Mouse (Mus musculus) stomach, postnatal 0 days (tissue): ENCODE results near the gene Abca3. TPM values are rescaled to one million over a fixed set of nuclear protein-coding genes. Genes with fewer than 3 reads are reported as not detected.

ENCODE experiments used
- ATAC-seq: fragments of 200-750 bp; cut with Nextera tagmentation; 2 replicates; pipeline ENCODE4 v1.8.0; 2017; ENCODE audit not compliant: low FRiP score, low TSS enrichment
- DNase-seq: peaks from one replicate; pipeline ENCODE4 v3.0.0-alpha.2; 2016; ENCODE audit warnings: low spot score
- H3K27ac ChIP-seq: fragments of 300-500 bp; sonication (generic); replicated peaks from 2 replicates; pipeline ENCODE4 v1.5.1; 2014; ENCODE audit warnings: mild to moderate bottlenecking, control low read depth
- H3K27me3 ChIP-seq: fragments of 300-500 bp; sonication (generic); 2 replicates; pipeline ENCODE4 v1.6.1; 2014; ENCODE audit warnings: low read length; ENCODE audit not compliant: control insufficient read depth, insufficient read depth
- H3K36me3 ChIP-seq: fragments of 300-500 bp; sonication (generic); 2 replicates; pipeline ENCODE4 v1.6.1; 2014; ENCODE audit warnings: low read length, mixed read lengths; ENCODE audit not compliant: control insufficient read depth, insufficient read depth
- H3K4me1 ChIP-seq: fragments of 300-500 bp; sonication (generic); replicated peaks from 2 replicates; pipeline ENCODE4 v1.6.1; 2014; ENCODE audit warnings: antibody characterized with exemption; ENCODE audit not compliant: control insufficient read depth, insufficient read depth
- H3K4me2 ChIP-seq: fragments of 300-500 bp; sonication (generic); replicated peaks from 2 replicates; pipeline ENCODE4 v1.6.1; 2014; ENCODE audit warnings: low read depth, mild to moderate bottlenecking, control low read depth, moderate library complexity
- H3K4me3 ChIP-seq: fragments of 300-500 bp; sonication (generic); 2 replicates; pipeline ENCODE4 v1.5.1; 2014; ENCODE audit warnings: low read depth, low read length, control low read depth
- H3K9ac ChIP-seq: fragments of 300-500 bp; sonication (generic); 2 replicates; pipeline ENCODE4 v1.6.1; 2014; ENCODE audit warnings: mild to moderate bottlenecking, low read length, control low read depth, mixed read lengths
- H3K9me3 ChIP-seq: fragments of 300-500 bp; sonication (generic); 2 replicates; pipeline ENCODE4 v1.6.1; 2016; ENCODE audit warnings: low read length; ENCODE audit not compliant: control insufficient read depth
- CTCF ChIP-seq: IDR thresholded peaks from 2 replicates; pipeline ENCODE4 v1.5.1; 2016; ENCODE audit warnings: antibody characterized with exemption, low read depth, mild to moderate bottlenecking, moderate library complexity
- EP300 ChIP-seq: optimal IDR thresholded peaks from 2 replicates; pipeline ENCODE3; 2016; ENCODE audit warnings: antibody characterized with exemption
- WGBS: fragments of 180-500 bp; shearing (Covaris S2); extraction: QIAGEN DNeasy Blood & Tissue Kit; methylation state at CpG from one replicate; pipeline ENCODE4 v1.1.7; 2014; 5-methylcytosine and 5-hydroxymethylcytosine counted together
- polyA plus RNA-seq: library from polyadenylated mRNA; unstranded; fragments of >200 nt; fragmentation: Nextera tagmentation; extraction: Ambion mirVana; gene quantifications from 2 replicates; pipeline ENCODE4 v1.2.1, GENCODE M21; 2015

Gene Abca3
- polyA plus RNA-seq, 1 experiment from 2014 or later: 9.2 TPM

DNA sequence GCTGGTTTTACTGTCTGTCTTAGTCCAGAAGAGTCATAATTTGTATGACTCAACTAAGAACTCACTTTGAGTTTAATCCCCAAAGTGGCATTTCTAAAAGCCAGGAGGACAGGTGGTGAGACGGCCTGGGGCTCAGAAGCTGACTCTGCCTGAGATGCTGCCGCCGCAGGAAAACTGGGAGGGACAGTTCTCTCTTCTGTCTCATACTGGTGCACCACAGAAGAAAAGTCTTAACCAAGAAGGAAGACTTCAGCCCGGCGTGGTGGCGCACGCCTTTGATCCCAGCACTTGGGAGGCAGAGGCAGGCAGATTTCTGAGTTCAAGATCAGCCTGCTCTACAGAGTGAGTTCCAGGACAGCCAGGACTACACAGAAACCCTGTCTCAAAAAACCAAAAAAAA lies 74.2 kb downstream of the Abca3 start:
- Histone ChIP-seq H3K4me3 (no peak overlapping the region), H3K4me1 (no peaks in the 10 kb centered on the region; the same call in 1 of the 2 replicates), H3K9ac (no peak overlapping the region), H3K27ac (peak overlapping the region; percentile 58; the same call in 1 of the 2 replicates), H3K27me3 (no peaks in the 10 kb centered on the region), H3K9me3 (no peaks in the 10 kb centered on the region), H3K4me2 (no peak overlapping the region), H3K36me3 (peaks cover 23% of the 10 kb centered on the region)
- TF ChIP-seq CTCF: no peak
- no peak for TF ChIP-seq EP300
- DNase-seq: no peak
- 80% methylated on average over 7 of the region's 7 CpGs for WGBS
- no peak for ATAC-seq

- ATAC-seq (peak; percentile 97), DNase-seq (peak; percentile 98)
- no peak for TF ChIP-seq EP300
- no peak for TF ChIP-seq CTCF
- Histone ChIP-seq H3K4me2 (peak within 1 kb of the TSS; percentile 66), H3K9me3 (no peaks in the 10 kb centered on the region), H3K4me1 (no peaks in the 10 kb centered on the region; the same call in 1 of the 2 replicates), H3K4me3 (peak within 1 kb of the TSS; percentile 66), H3K36me3 (peaks cover 22% of the 10 kb centered on the region), H3K27ac (peak within 1 kb of the TSS; percentile 98), H3K9ac (peak within 1 kb of the TSS; percentile 90), H3K27me3 (no peaks in the 10 kb centered on the region)
- WGBS: 0% methylated on average over 43 of the region's 48 CpGs
Measured at GRCm38 (mm10) chr17:24426471-24427169, 74.9 kb downstream of the Abca3 start, which contains the start of gene Eci1. Gene Eci1, plus strand, starts transcription at chr17:24426641.

DNA sequence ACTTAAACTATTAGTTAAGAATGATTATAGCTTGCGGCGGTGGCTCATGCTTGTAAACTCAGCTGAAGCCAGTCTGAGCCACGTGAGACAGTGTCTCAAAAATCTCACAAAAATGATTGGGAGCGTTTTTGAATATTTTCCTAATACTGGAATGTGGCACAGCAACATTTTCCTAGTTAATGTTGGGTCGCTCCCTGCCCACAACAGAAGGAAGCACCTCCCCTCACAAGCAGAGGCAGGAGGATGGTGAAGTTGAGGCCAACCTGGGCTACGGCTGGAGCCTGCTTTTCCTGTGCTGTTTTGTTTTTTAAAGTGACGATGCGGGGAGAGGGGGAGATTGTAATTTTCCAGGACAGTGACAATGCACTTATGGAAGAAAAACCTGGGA lies 75.4 kb downstream of the Abca3 start:
- H3K4me2 ChIP-seq: peak overlapping the region; percentile 66
- H3K4me1 ChIP-seq: no peaks in the 10 kb centered on the region; the same call in 1 of the 2 replicates
- H3K9ac ChIP-seq: peak overlapping the region; percentile 90
- ATAC-seq (no peak), DNase-seq (peak; percentile 31)
- no peaks in the 10 kb centered on the region for H3K27me3 ChIP-seq
- TF ChIP-seq CTCF (no peak), EP300 (no peak)
- H3K9me3 ChIP-seq: no peaks in the 10 kb centered on the region
- H3K36me3 ChIP-seq: peaks cover 17% of the 10 kb centered on the region
- peak overlapping the region; percentile 66 for H3K4me3 ChIP-seq
- under 1% methylated on average over 8 of the region's 8 CpGs for WGBS
- H3K27ac ChIP-seq: peak overlapping the region; percentile 98

DNA sequence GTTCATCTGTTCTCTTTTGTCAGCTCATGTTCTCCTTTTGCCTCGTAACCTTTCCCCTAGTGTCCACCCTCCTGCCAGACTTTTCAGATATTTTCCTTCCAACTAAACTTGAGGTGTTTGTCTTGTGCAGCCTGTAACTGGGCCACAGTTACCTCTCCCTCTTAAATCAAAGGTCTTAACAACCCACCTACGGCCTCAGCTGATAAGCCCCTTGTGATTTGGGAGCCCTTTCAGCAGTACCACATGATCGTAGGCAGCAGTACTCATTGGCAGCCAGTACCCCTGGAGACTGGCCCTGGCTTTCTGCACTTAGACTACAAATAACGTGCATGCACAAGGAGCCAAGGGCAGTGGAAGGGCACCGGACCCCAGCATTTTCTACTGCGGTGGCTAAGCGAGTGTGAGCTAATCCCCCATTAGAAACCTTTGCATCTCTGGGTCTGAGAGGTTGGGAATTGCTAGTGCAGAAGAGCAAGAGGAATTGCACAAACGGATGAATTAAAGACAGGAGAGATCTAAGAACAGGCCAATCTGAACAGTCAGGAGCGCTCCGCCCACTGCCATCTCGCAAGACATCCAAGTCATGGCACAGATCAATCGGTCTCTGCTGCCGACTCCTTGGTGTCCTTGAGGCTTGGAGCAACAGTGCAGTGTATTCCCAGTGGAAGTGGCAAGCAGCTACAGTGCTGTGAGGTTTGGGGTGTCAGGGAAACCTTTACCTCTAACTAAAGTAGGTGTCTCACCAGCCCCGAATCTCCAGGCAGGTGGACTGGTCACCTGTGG lies 77.6 kb downstream of the Abca3 start:
- H3K4me3 ChIP-seq: no peak overlapping the region
- peak overlapping the region; percentile 27; the same call in 1 of the 2 replicates for H3K9ac ChIP-seq
- H3K4me1 ChIP-seq: no peaks in the 10 kb centered on the region; the same call in 1 of the 2 replicates
- ATAC-seq (peak; percentile 65), DNase-seq (peak; percentile 70)
- TF ChIP-seq CTCF (no peak), EP300 (no peak)
- H3K9me3 ChIP-seq: no peaks in the 10 kb centered on the region
- peak overlapping the region; percentile 17; the same call in 1 of the 2 replicates for H3K4me2 ChIP-seq
- H3K36me3 ChIP-seq: peaks cover 5% of the 10 kb centered on the region
- H3K27me3 ChIP-seq: no peaks in the 10 kb centered on the region
- peak overlapping the region; percentile 77 for H3K27ac ChIP-seq
- WGBS: 70% methylated on average over 14 of the region's 14 CpGs

- no peak for ATAC-seq
- no peaks in the 10 kb centered on the region for H3K9me3 ChIP-seq
- no peaks in the 10 kb centered on the region for H3K4me1 ChIP-seq
- 72% methylated on average over 5 of the region's 5 CpGs for WGBS
- no peak overlapping the region for H3K4me3 ChIP-seq
- DNase-seq: peak; percentile 37
- no peak overlapping the region for H3K27ac ChIP-seq
- TF ChIP-seq EP300: no peak
- peak; percentile 87 for TF ChIP-seq CTCF
- H3K36me3 ChIP-seq: peaks cover 10% of the 10 kb centered on the region
- no peak overlapping the region for H3K4me2 ChIP-seq
- H3K9ac ChIP-seq: no peak overlapping the region
- no peaks in the 10 kb centered on the region for H3K27me3 ChIP-seq
Measured at GRCm38 (mm10) chr17:24437016-24437415, 85.3 kb downstream of the Abca3 start.

DNA sequence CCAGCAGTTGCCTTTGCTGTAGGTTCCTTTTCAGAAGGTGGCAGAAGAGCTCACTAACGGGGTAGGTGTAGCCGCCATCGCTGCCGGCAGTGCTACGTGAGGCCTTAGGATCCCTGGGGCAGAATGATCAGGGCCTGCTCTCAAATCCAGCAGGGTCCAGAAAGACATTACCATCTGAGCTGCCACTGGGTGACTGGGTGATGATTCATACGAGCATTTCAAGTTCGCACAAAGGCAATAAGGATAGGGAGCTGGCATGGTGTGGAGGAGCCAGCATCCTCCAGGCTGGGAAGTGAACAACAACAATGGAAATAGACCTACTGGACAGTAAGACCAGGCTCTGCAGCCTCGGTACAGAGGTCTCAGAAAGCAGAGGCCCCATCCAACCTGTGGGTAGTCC lies 88.6 kb downstream of the Abca3 start:
- no peak overlapping the region for H3K27ac ChIP-seq
- no peak for ATAC-seq
- WGBS: 77% methylated on average over 8 of the region's 8 CpGs

More for the DNA sequence above, 88.6 kb downstream of the Abca3 start:
- TF ChIP-seq CTCF: no peak
- TF ChIP-seq EP300: no peak
- Histone ChIP-seq H3K4me1 (no peaks in the 10 kb centered on the region), H3K27me3 (no peaks in the 10 kb centered on the region), H3K9ac (no peak overlapping the region), H3K4me3 (no peak overlapping the region), H3K9me3 (no peaks in the 10 kb centered on the region), H3K36me3 (peaks cover 18% of the 10 kb centered on the region), H3K4me2 (no peak overlapping the region)
- no peak for DNase-seq
